24 mouse cellular contexts compared by ENCODE assay signal in the genomic region with DNA sequence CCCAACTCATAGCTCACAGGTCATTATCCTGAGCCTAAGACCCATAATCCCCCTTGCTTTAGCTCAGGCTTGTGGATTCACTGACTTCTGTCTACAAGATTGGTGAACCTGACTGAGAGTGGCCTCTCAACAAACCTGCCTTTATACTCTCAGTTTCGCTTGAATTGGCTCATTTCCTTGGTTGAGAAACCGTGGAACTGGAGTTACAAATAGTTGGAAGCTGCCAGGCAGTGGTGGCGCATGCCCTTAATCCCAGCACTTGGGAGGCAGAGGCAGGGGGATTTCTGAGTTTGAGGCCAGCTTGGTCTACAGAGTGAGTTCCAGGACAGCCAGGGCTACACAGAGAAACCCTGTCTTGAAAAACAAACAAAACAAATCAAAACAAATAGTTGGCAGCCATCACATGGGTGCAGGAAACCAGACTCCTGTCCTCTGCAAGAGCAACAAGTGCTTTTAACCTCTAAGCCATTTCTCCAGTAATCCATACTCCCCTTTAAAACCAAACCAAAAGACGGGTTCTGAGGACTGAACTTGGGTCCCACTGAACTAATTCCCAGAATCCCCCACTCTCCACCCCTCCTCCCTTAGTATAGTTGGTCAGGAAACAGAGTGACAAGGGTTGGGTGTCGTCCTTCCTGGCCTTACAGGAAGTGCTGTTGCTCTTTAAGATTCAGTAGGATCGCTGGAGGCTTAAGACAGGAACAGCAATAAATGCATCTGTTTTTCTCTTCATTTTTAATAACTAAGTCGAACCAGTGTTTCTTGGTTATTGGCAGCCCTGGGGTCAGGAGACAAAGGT. TPM values are rescaled to one million over a fixed set of nuclear protein-coding genes. Genes with fewer than 3 reads are reported as not detected.
DNase-seq lines count a peak whose midpoint lies in the region; ATAC-seq and TF ChIP-seq lines count a peak whose summit lies in the region.
"Had no signal": no experiment of that assay in that cellular context is flagged by ENCODE, and none has a peak within 500 bp of the region (broad histone marks: within the 10 kb centered on the region; RNA-seq: fewer than 3 reads in every experiment).

No protein-coding gene starts in this region.

- DNase-seq in kidney, adult 9 months: peak; percentile 37
- DNase-seq in kidney, adult 8-10 months: no peak
- no peak for DNase-seq in liver
- no peak for DNase-seq in liver, postnatal 0 days
- DNase-seq in left cerebral cortex, postnatal 4 days: no peak
- DNase-seq: adrenal gland, postnatal 14 days; cerebellum, adult 18-20 months; cerebellum, postnatal 25 days; gastrocnemius, postnatal 10 days; right cerebral cortex, adult 18-20 months; spleen, adult 18-20 months; thymus, postnatal 14 days had no signal

- H3K27me3 ChIP-seq in liver, embryonic 12.5 days (replicated peaks): no peaks in the 10 kb centered on the region
- no peaks in the 10 kb centered on the region for H3K27me3 ChIP-seq in liver, postnatal 0 days (ENCODE audit: insufficient read depth, low read length)
- H3K27me3 ChIP-seq: forebrain, embryonic 13.5 days; heart, embryonic 15.5 days; intestine, embryonic 15.5 days; neural tube, embryonic 12.5 days had no signal

- H3K36me3 ChIP-seq in liver, embryonic 12.5 days: peaks cover 25% of the 10 kb centered on the region
- peaks cover 50% of the 10 kb centered on the region for H3K36me3 ChIP-seq in liver, postnatal 0 days (replicated peaks; ENCODE audit: insufficient read depth, low read length)
- H3K36me3 ChIP-seq: heart, embryonic 15.5 days; intestine, embryonic 15.5 days; neural tube, embryonic 12.5 days had no signal

- H3K4me1 ChIP-seq in liver, embryonic 12.5 days: peaks cover 48% of the 10 kb centered on the region
- H3K4me1 ChIP-seq in liver, postnatal 0 days (ENCODE audit: insufficient read depth): 0 out of 2 replicates have a peak, but pooled peaks cover 15% of the 10 kb centered on the region
- H3K4me1 ChIP-seq: forebrain, embryonic 13.5 days; intestine, embryonic 15.5 days had no signal

- 0 out of 2 replicates have a peak overlapping the region, but pooled peaks have one; percentile 8 for H3K27ac ChIP-seq in liver, embryonic 12.5 days
- peak overlapping the region; percentile 12; the same call in 1 of the 2 replicates for H3K27ac ChIP-seq in liver, postnatal 0 days (ENCODE audit: low read depth)
- H3K27ac ChIP-seq: forebrain, embryonic 13.5 days; heart, embryonic 15.5 days; intestine, embryonic 15.5 days; layer of hippocampus, adult 2 months; left cerebral cortex, adult 2 months; macrophage; midbrain, embryonic 10.5 days; neural tube, embryonic 12.5 days had no signal

- TF ChIP-seq EP300 in liver, postnatal 0 days (IDR thresholded peaks at IDR 0.05; ENCODE audit: low read depth): no peak

- no peak overlapping the region for H3K4me3 ChIP-seq in liver, embryonic 12.5 days
- no peak overlapping the region for H3K4me3 ChIP-seq in liver, postnatal 0 days (ENCODE audit: low read depth, low read length)
- H3K4me3 ChIP-seq: forebrain, embryonic 13.5 days; heart, embryonic 15.5 days; intestine, embryonic 15.5 days; layer of hippocampus, adult 2 months; left cerebral cortex, adult 2 months; midbrain, embryonic 10.5 days; neural tube, embryonic 12.5 days had no signal

- intact Hi-C loops in left cerebral cortex, postnatal 4 days (cut with DNase I): no loop called here

- ATAC-seq in liver, embryonic 12.5 days: no peak
- ATAC-seq in activated CD4-positive, CD25-positive, alpha-beta regulatory T cell, adult 4 months: peak; percentile 58
- no peak for ATAC-seq in liver, postnatal 0 days
- ATAC-seq: forebrain, embryonic 13.5 days; hindbrain, embryonic 16.5 days; intestine, embryonic 15.5 days; midbrain, embryonic 16.5 days had no signal

- no peaks in the 10 kb centered on the region for H3K9me3 ChIP-seq in liver, embryonic 12.5 days (replicated peaks)
- no peaks in the 10 kb centered on the region for H3K9me3 ChIP-seq in liver, postnatal 0 days (ENCODE audit: low read length)
- H3K9me3 ChIP-seq: forebrain, embryonic 13.5 days; heart, embryonic 15.5 days; intestine, embryonic 15.5 days; midbrain, embryonic 10.5 days; neural tube, embryonic 12.5 days had no signal

- no peak overlapping the region for H3K4me2 ChIP-seq in liver, embryonic 12.5 days
- no peak overlapping the region for H3K4me2 ChIP-seq in liver, postnatal 0 days (ENCODE audit: low read depth, low read length)
- H3K4me2 ChIP-seq: forebrain, embryonic 13.5 days; heart, embryonic 15.5 days; intestine, embryonic 15.5 days; neural tube, embryonic 12.5 days had no signal

- no peak for TF ChIP-seq CTCF in liver, postnatal 0 days (IDR thresholded peaks at IDR 0.05; ENCODE audit: low read depth)

- no peak overlapping the region for H3K9ac ChIP-seq in liver, embryonic 12.5 days
- no peak overlapping the region for H3K9ac ChIP-seq in liver, postnatal 0 days (replicated peaks)
- H3K9ac ChIP-seq: forebrain, embryonic 13.5 days; heart, embryonic 15.5 days; intestine, embryonic 15.5 days; neural tube, embryonic 12.5 days had no signal

- WGBS in liver, embryonic 12.5 days (ENCODE audit: insufficient replicate concordance): 57% methylated on average over 7 of the region's 7 CpGs
- 59% methylated on average over 7 of the region's 7 CpGs for WGBS in liver, postnatal 0 days (ENCODE audit: insufficient replicate concordance)

RNA-seq across cellular contexts. Expression of a gene that starts 33.8 kb away (rescaled TPM):
- 84.2 and 84.3 TPM in 2 replicates for polyA plus RNA-seq in liver, embryonic 12.5 days (2016; fragmentation: Nextera tagmentation; extraction: Ambion mirVana)
- polyA plus RNA-seq in activated CD4-positive, CD25-positive, alpha-beta regulatory T cell, adult 4 months (2017; shearing (Covaris generic)): 10 to 100 TPM; 32.9 to 37.3 TPM
- polyA plus RNA-seq in liver, postnatal 0 days (2015; fragmentation: Nextera tagmentation; extraction: Ambion mirVana): 25.5 and 28.6 TPM in 2 replicates
- 10 to 100 TPM; 21.2 to 22.8 TPM for total RNA-seq in left cerebral cortex, postnatal 4 days (2021)

RNA-seq across cellular contexts. Expression of a gene that starts 44.6 kb away (rescaled TPM):
- 22.0 and 23.5 TPM in 2 replicates for polyA plus RNA-seq in liver, embryonic 12.5 days (2016; fragmentation: Nextera tagmentation; extraction: Ambion mirVana)
- 1 to 10 TPM; 8.3 to 9.3 TPM for polyA plus RNA-seq in activated CD4-positive, CD25-positive, alpha-beta regulatory T cell, adult 4 months (2017; shearing (Covaris generic))
- polyA plus RNA-seq in liver, postnatal 0 days (2015; fragmentation: Nextera tagmentation; extraction: Ambion mirVana): 10.7 and 13.0 TPM in 2 replicates
- total RNA-seq in left cerebral cortex, postnatal 4 days (2021): under 1 TPM; 0.54 to 0.72 TPM
